Mouse (Mus musculus): Measurements from ENCODE around the gene Clec2h. TPM values are rescaled to one million over a fixed set of nuclear protein-coding genes. Genes with fewer than 3 reads are reported as not detected.
"Not testable (repeated sequence)": the region's sequence is repeated elsewhere in the genome, so short reads cannot be mapped to it uniquely, and the experiment has no call there.

The Clec2h gene
- polyA plus RNA-seq, 1 experiment from 2014 or later, result not detected

- H3K4me3 ChIP-seq; H3K4me1 ChIP-seq; ATAC-seq (ENCODE audit: insufficient number of reproducible peaks, insufficient read depth, low FRiP score, low TSS enrichment, low read depth); H3K27ac ChIP-seq; H3K9ac ChIP-seq; H3K27me3 ChIP-seq; H3K4me2 ChIP-seq; H3K9me3 ChIP-seq; H3K36me3 ChIP-seq: not testable (repeated sequence)
- 87% methylated on average over 12 of the region's 12 CpGs for WGBS
Observed at GRCm38 (mm10) chr6:128645708-128646107, 16.5 kb upstream of the Clec2h start.

- WGBS, result 84% methylated on average over 3 of the region's 3 CpGs
- Histone ChIP-seq H3K4me1 (no peaks in the 10 kb centered on the region), H3K27me3 (no peaks in the 10 kb centered on the region), H3K4me3 (no peak overlapping the region), H3K9ac (no peak overlapping the region), H3K9me3 (no peaks in the 10 kb centered on the region), H3K4me2 (no peak overlapping the region), H3K36me3 (no peaks in the 10 kb centered on the region), H3K27ac (no peak overlapping the region)
- no peak for ATAC-seq (ENCODE audit: insufficient number of reproducible peaks, insufficient read depth, low FRiP score, low TSS enrichment, low read depth)
Observed at GRCm38 (mm10) chr6:128649681-128650080, 12.5 kb upstream of the Clec2h start.

- Histone ChIP-seq H3K9me3 (no peaks in the 10 kb centered on the region), H3K36me3 (no peaks in the 10 kb centered on the region), H3K27ac (no peak overlapping the region), H3K9ac (no peak overlapping the region), H3K4me3 (no peak overlapping the region), H3K4me2 (no peak overlapping the region), H3K27me3 (no peaks in the 10 kb centered on the region), H3K4me1 (no peaks in the 10 kb centered on the region)
- 98% methylated on average over 1 of the region's 1 CpGs for WGBS
- ATAC-seq (ENCODE audit: insufficient number of reproducible peaks, insufficient read depth, low FRiP score, low TSS enrichment, low read depth), result no peak
Observed at GRCm38 (mm10) chr6:128650187-128650586, 12.0 kb upstream of the Clec2h start.

- not testable (repeated sequence) for H3K27ac ChIP-seq; H3K9ac ChIP-seq; H3K36me3 ChIP-seq; H3K27me3 ChIP-seq; H3K4me2 ChIP-seq; ATAC-seq (ENCODE audit: insufficient number of reproducible peaks, insufficient read depth, low FRiP score, low TSS enrichment, low read depth); H3K4me3 ChIP-seq; H3K9me3 ChIP-seq; H3K4me1 ChIP-seq
- WGBS, result 82% methylated on average over 7 of the region's 7 CpGs
Observed at GRCm38 (mm10) chr6:128650827-128651226, 11.4 kb upstream of the Clec2h start.

- ATAC-seq (ENCODE audit: insufficient number of reproducible peaks, insufficient read depth, low FRiP score, low TSS enrichment, low read depth), result no peak
- no peaks in the 10 kb centered on the region for H3K4me1 ChIP-seq
- no peak overlapping the region for H3K4me2 ChIP-seq
- no peak overlapping the region for H3K9ac ChIP-seq
- H3K27me3 ChIP-seq, result no peaks in the 10 kb centered on the region
- no peak overlapping the region for H3K27ac ChIP-seq
- no peaks in the 10 kb centered on the region for H3K9me3 ChIP-seq
- WGBS, result 96% methylated on average over 1 of the region's 1 CpGs
- no peaks in the 10 kb centered on the region for H3K36me3 ChIP-seq
- no peak overlapping the region for H3K4me3 ChIP-seq
Observed at GRCm38 (mm10) chr6:128652938-128653337, 9.2 kb upstream of the Clec2h start.

- Histone ChIP-seq H3K9ac (no peak overlapping the region), H3K9me3 (no peaks in the 10 kb centered on the region), H3K4me1 (no peaks in the 10 kb centered on the region), H3K27me3 (no peaks in the 10 kb centered on the region), H3K4me3 (no peak overlapping the region), H3K27ac (no peak overlapping the region), H3K4me2 (no peak overlapping the region), H3K36me3 (no peaks in the 10 kb centered on the region)
- WGBS, result 91% methylated on average over 1 of the region's 1 CpGs
- no peak for ATAC-seq (ENCODE audit: insufficient number of reproducible peaks, insufficient read depth, low FRiP score, low TSS enrichment, low read depth)
Observed at GRCm38 (mm10) chr6:128661249-128661648, 936 bp upstream of the Clec2h start.

GRCm38 (mm10) chr6:128669936-128670335, 7.8 kb downstream of the Clec2h start:
- no peak for ATAC-seq (ENCODE audit: insufficient number of reproducible peaks, insufficient read depth, low FRiP score, low TSS enrichment, low read depth)
- H3K4me3 ChIP-seq, result no peak overlapping the region
- H3K9ac ChIP-seq, result no peak overlapping the region
- H3K36me3 ChIP-seq, result no peaks in the 10 kb centered on the region
- H3K27me3 ChIP-seq, result no peaks in the 10 kb centered on the region
- no peak overlapping the region for H3K4me2 ChIP-seq
- H3K9me3 ChIP-seq, result no peaks in the 10 kb centered on the region
- H3K4me1 ChIP-seq, result no peaks in the 10 kb centered on the region
- WGBS, result 52% methylated on average over 4 of the region's 4 CpGs
- no peak overlapping the region for H3K27ac ChIP-seq

GRCm38 (mm10) chr6:128679574-128679973, 17.4 kb downstream of the Clec2h start:
- H3K27ac ChIP-seq, result no peak overlapping the region

GRCm38 (mm10) chr6:128701691-128702090, 39.5 kb downstream of the Clec2h start:
- Histone ChIP-seq H3K27ac (no peak overlapping the region), H3K9me3 (no peaks in the 10 kb centered on the region), H3K4me1 (no peaks in the 10 kb centered on the region), H3K36me3 (no peaks in the 10 kb centered on the region), H3K9ac (no peak overlapping the region), H3K4me2 (no peak overlapping the region), H3K27me3 (no peaks in the 10 kb centered on the region), H3K4me3 (no peak overlapping the region)
- 77% methylated on average over 3 of the region's 3 CpGs for WGBS
- 0 out of 2 replicates have a peak, but pooled peaks have one; percentile 32 for ATAC-seq (ENCODE audit: insufficient number of reproducible peaks, insufficient read depth, low FRiP score, low TSS enrichment, low read depth)

More at GRCm38 (mm10) chr6:128679574-128679973, 17.4 kb downstream of the Clec2h start:
- H3K27me3 ChIP-seq, result no peaks in the 10 kb centered on the region
- no peak for ATAC-seq (ENCODE audit: insufficient number of reproducible peaks, insufficient read depth, low FRiP score, low TSS enrichment, low read depth)
- H3K4me3 ChIP-seq, result no peak overlapping the region
- H3K4me1 ChIP-seq, result no peaks in the 10 kb centered on the region
- H3K4me2 ChIP-seq, result no peak overlapping the region
- no peaks in the 10 kb centered on the region for H3K9me3 ChIP-seq
- no peaks in the 10 kb centered on the region for H3K36me3 ChIP-seq
- no peak overlapping the region for H3K9ac ChIP-seq

- H3K4me1 ChIP-seq, result no peaks in the 10 kb centered on the region
- H3K4me3 ChIP-seq, result no peak within 1 kb of the TSS
- no peak for ATAC-seq (ENCODE audit: insufficient number of reproducible peaks, insufficient read depth, low FRiP score, low TSS enrichment, low read depth)
- H3K9ac ChIP-seq, result no peak within 1 kb of the TSS
- no peak within 1 kb of the TSS for H3K27ac ChIP-seq
- no peaks in the 10 kb centered on the region for H3K36me3 ChIP-seq
- WGBS, result 86% methylated on average over 4 of the region's 4 CpGs
- no peak within 1 kb of the TSS for H3K4me2 ChIP-seq
- H3K27me3 ChIP-seq, result no peaks in the 10 kb centered on the region
- H3K9me3 ChIP-seq, result no peaks in the 10 kb centered on the region; the same call in 1 of the 2 replicates
Observed at GRCm38 (mm10) chr6:128722959-128723358, 60.8 kb downstream of the Clec2h start, which contains the start of gene Klrb1. Gene Klrb1 (minus strand): TSS chr6:128723059.

Other genes with a start within 250 kb of the Clec2h start
- 41.7 and 42.7 TPM in 2 replicates for gene Itfg2, start 237.5 kb upstream of the Clec2h start, polyA plus RNA-seq (2015; fragmentation: Nextera tagmentation; extraction: Ambion mirVana)
- gene Fkbp4, start 223.7 kb upstream of the Clec2h start, polyA plus RNA-seq (2015; fragmentation: Nextera tagmentation; extraction: Ambion mirVana), result 411 and 438 TPM in 2 replicates
- gene Pzp, start 135.7 kb upstream of the Clec2h start, polyA plus RNA-seq (2015; fragmentation: Nextera tagmentation; extraction: Ambion mirVana), result 0.15 and 3.1 TPM in 2 replicates
- 1.5 and 3.1 TPM in 2 replicates for gene A2ml1, start 80.8 kb upstream of the Clec2h start, polyA plus RNA-seq (2015; fragmentation: Nextera tagmentation; extraction: Ambion mirVana)
- not detected in 2 replicates for gene Klrb1a, start 38.9 kb upstream of the Clec2h start, polyA plus RNA-seq (2015; fragmentation: Nextera tagmentation; extraction: Ambion mirVana)
- gene Klrb1, start 60.7 kb downstream of the Clec2h start, polyA plus RNA-seq (2015; fragmentation: Nextera tagmentation; extraction: Ambion mirVana), result not detected in 2 replicates
- gene Klrb1c, start 126.8 kb downstream of the Clec2h start, polyA plus RNA-seq (2015; fragmentation: Nextera tagmentation; extraction: Ambion mirVana), result 0.10 TPM in 1 of 2 replicates, not detected in the other
- gene Gm44511, start 163.9 kb downstream of the Clec2h start, polyA plus RNA-seq (2015; fragmentation: Nextera tagmentation; extraction: Ambion mirVana), result not detected in 2 replicates
- 0.19 TPM in 1 of 2 replicates, not detected in the other for gene Klrb1b, start 163.9 kb downstream of the Clec2h start, polyA plus RNA-seq (2015; fragmentation: Nextera tagmentation; extraction: Ambion mirVana)
- gene Clec2i, start 225.2 kb downstream of the Clec2h start, polyA plus RNA-seq (2015; fragmentation: Nextera tagmentation; extraction: Ambion mirVana), result 0.19 and 0.20 TPM in 2 replicates
- 0.77 and 0.90 TPM in 2 replicates for gene BC035044, start 228.7 kb downstream of the Clec2h start, polyA plus RNA-seq (2015; fragmentation: Nextera tagmentation; extraction: Ambion mirVana)

Measured in embryonic facial prominence, embryonic 13.5 days (tissue).